Mouse (Mus musculus): ENCODE data around the gene Atg4d. TPM values are rescaled to one million over a fixed set of nuclear protein-coding genes. Genes with fewer than 3 reads are reported as not detected.

Gene Atg4d
- polyA plus RNA-seq, 1 experiment from 2014 or later: 34.9 TPM

Other genes starting within 250 kb of the Atg4d start
- 8.8 and 8.9 TPM in 2 replicates for gene Icam1, start 249.3 kb upstream of the Atg4d start, polyA plus RNA-seq (2016; fragmentation: Nextera tagmentation; extraction: Ambion mirVana)
- 1.9 and 2.5 TPM in 2 replicates for gene Icam4, start 235.9 kb upstream of the Atg4d start, polyA plus RNA-seq (2016; fragmentation: Nextera tagmentation; extraction: Ambion mirVana)
- 0.22 TPM in 1 of 2 replicates, not detected in the other for gene Icam5, start 233.2 kb upstream of the Atg4d start, polyA plus RNA-seq (2016; fragmentation: Nextera tagmentation; extraction: Ambion mirVana)
- gene Zglp1, start 198.2 kb upstream of the Atg4d start, polyA plus RNA-seq (2016; fragmentation: Nextera tagmentation; extraction: Ambion mirVana): 0.68 and 1.5 TPM in 2 replicates
- 1.2 and 1.3 TPM in 2 replicates for gene Gm49373, start 192.2 kb upstream of the Atg4d start, polyA plus RNA-seq (2016; fragmentation: Nextera tagmentation; extraction: Ambion mirVana)
- gene Fdx1l, start 191.7 kb upstream of the Atg4d start, polyA plus RNA-seq (2016; fragmentation: Nextera tagmentation; extraction: Ambion mirVana): 52.4 and 56.7 TPM in 2 replicates
- gene Gm38431, start 173.3 kb upstream of the Atg4d start, polyA plus RNA-seq (2016; fragmentation: Nextera tagmentation; extraction: Ambion mirVana): 2.8 and 4.2 TPM in 2 replicates
- 60.8 and 77.0 TPM in 2 replicates for gene Raver1, start 173.3 kb upstream of the Atg4d start, polyA plus RNA-seq (2016; fragmentation: Nextera tagmentation; extraction: Ambion mirVana)
- gene Tyk2, start 134.1 kb upstream of the Atg4d start, polyA plus RNA-seq (2016; fragmentation: Nextera tagmentation; extraction: Ambion mirVana): 15.0 and 16.1 TPM in 2 replicates
- gene Cdc37, start 115.3 kb upstream of the Atg4d start, polyA plus RNA-seq (2016; fragmentation: Nextera tagmentation; extraction: Ambion mirVana): 338 and 357 TPM in 2 replicates
- 4.8 and 5.6 TPM in 2 replicates for gene Pde4a, start 99.6 kb upstream of the Atg4d start, polyA plus RNA-seq (2016; fragmentation: Nextera tagmentation; extraction: Ambion mirVana)
- 64.7 and 65.2 TPM in 2 replicates for gene Keap1, start 25.9 kb upstream of the Atg4d start, polyA plus RNA-seq (2016; fragmentation: Nextera tagmentation; extraction: Ambion mirVana)
- 0.31 and 0.63 TPM in 2 replicates for gene S1pr5, start 16.9 kb upstream of the Atg4d start, polyA plus RNA-seq (2016; fragmentation: Nextera tagmentation; extraction: Ambion mirVana)
- 18.1 and 22.2 TPM in 2 replicates for gene Kri1, start 22.7 kb downstream of the Atg4d start, polyA plus RNA-seq (2016; fragmentation: Nextera tagmentation; extraction: Ambion mirVana)
- 46.1 and 46.9 TPM in 2 replicates for gene Cdkn2d, start 26.1 kb downstream of the Atg4d start, polyA plus RNA-seq (2016; fragmentation: Nextera tagmentation; extraction: Ambion mirVana)
- 9.0 and 9.5 TPM in 2 replicates for gene Ap1m2, start 47.0 kb downstream of the Atg4d start, polyA plus RNA-seq (2016; fragmentation: Nextera tagmentation; extraction: Ambion mirVana)
- 103 and 110 TPM in 2 replicates for gene Slc44a2, start 55.4 kb downstream of the Atg4d start, polyA plus RNA-seq (2016; fragmentation: Nextera tagmentation; extraction: Ambion mirVana)
- gene Ilf3, start 102.6 kb downstream of the Atg4d start, polyA plus RNA-seq (2016; fragmentation: Nextera tagmentation; extraction: Ambion mirVana): 312 and 313 TPM in 2 replicates
- gene Qtrt1, start 146.5 kb downstream of the Atg4d start, polyA plus RNA-seq (2016; fragmentation: Nextera tagmentation; extraction: Ambion mirVana): 46.4 and 48.4 TPM in 2 replicates
- gene Dnm2, start 159.6 kb downstream of the Atg4d start, polyA plus RNA-seq (2016; fragmentation: Nextera tagmentation; extraction: Ambion mirVana): 76.6 and 78.4 TPM in 2 replicates
- gene Tmed1, start 245.0 kb downstream of the Atg4d start, polyA plus RNA-seq (2016; fragmentation: Nextera tagmentation; extraction: Ambion mirVana): 108 and 117 TPM in 2 replicates

Measured in limb, embryonic 12.5 days (tissue).